Mouse (Mus musculus) heart, postnatal 4 days (tissue): Measurements from ENCODE around the gene Lrrfip1. TPM values are rescaled to one million over a fixed set of nuclear protein-coding genes. Genes with fewer than 3 reads are reported as not detected.

Experiments
- DNase-seq: peaks from one replicate; pipeline ENCODE4 v3.0.0; 2021
- total RNA-seq, 2 experiments: library from RNA; stranded (reverse); gene quantifications; 2 replicates each; pipeline ENCODE4 v1.2.3; 2021

Gene Lrrfip1
- total RNA-seq, 2 experiments from 2014 or later = 214 to 233 TPM

- no peak for DNase-seq
Measured at GRCm38 (mm10) chr1:91151509-91151908, 153.0 kb downstream of the Lrrfip1 start.

- DNase-seq = no peak
Measured at GRCm38 (mm10) chr1:91166798-91167197, 168.3 kb downstream of the Lrrfip1 start.

- DNase-seq = no peak
Measured at GRCm38 (mm10) chr1:91169157-91169556, 170.6 kb downstream of the Lrrfip1 start.

DNA sequence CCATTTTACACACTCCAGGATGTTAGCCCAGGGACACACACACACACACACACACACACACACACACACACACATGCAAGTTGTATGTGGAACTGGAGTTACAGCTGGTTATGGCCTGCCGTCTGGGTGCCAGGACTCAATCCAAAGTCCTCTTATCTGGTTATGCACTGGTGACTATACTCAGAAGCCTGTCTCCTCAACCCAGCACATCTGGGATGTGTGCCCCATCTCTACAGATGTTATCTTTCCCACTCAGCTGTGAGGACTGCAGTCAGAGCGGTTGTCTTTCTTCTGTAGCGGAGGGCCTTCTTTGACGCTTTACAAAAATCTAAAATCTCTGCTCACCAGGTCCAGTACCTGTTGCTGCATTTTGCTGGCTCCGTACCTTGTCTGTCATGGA is 176.3 kb downstream of the Lrrfip1 start:
- no peak for DNase-seq

DNA sequence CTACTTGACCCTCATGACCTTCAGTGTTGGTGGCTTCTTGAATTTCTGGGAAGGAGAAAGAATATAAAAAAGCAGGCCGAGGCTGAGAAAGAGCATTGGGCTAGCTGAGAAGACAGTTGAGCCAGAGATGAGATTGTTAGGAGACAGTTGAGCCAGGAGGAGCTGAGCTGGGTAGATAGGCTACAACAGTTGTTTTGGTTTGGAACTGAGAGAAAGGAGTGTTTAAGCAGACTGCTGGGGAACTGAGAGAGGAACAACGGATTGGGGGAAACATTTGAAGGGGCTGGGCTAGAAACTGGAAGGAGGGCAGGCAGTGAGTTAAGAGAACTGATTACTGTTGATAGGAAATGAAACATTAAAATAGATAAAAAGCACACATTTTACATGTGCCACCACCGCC is 177.5 kb downstream of the Lrrfip1 start:
- no peak for DNase-seq

GRCm38 (mm10) chr1:91176871-91177270 is 178.3 kb downstream of the Lrrfip1 start:
- peak; percentile 37 for DNase-seq

Other genes with a start within 250 kb of the Lrrfip1 start
- gene Col6a3, start 154.8 kb upstream of the Lrrfip1 start, total RNA-seq = 100 to 1,000 TPM; 103 to 109 TPM
- gene Mlph, start 83.7 kb upstream of the Lrrfip1 start, total RNA-seq = 1 to 10 TPM; 1.0 TPM
- not detected for gene Prlh, start 45.6 kb upstream of the Lrrfip1 start, total RNA-seq
- 1 to 10 TPM; 4.3 to 5.1 TPM for gene Rab17, start 29.1 kb upstream of the Lrrfip1 start, total RNA-seq
- gene Rbm44, start 146.4 kb downstream of the Lrrfip1 start, total RNA-seq = 1 to 10 TPM in 1 of 2 experiments, under 1 TPM in 1; 0.88 to 1.1 TPM
- 10 to 100 TPM; 24.3 to 26.8 TPM for gene Ramp1, start 181.1 kb downstream of the Lrrfip1 start, total RNA-seq